Mouse (Mus musculus) C2C12 (cell line): Measurements from ENCODE around the gene Actr3.

Experiments
- CEBPB ChIP-seq: IDR thresholded peaks from one replicate; pipeline ENCODE4 v1.6.1; 2011; ENCODE audit warnings: low read depth, mild to moderate bottlenecking, control low read depth, moderate library complexity
- CTCF ChIP-seq: IDR thresholded peaks from one replicate; pipeline ENCODE4 v1.5.1; 2011; ENCODE audit not compliant: control insufficient read depth, insufficient read depth, insufficient read length
- MAX ChIP-seq: IDR thresholded peaks from one replicate; pipeline ENCODE4 v1.6.1; 2011; ENCODE audit warnings: mild to moderate bottlenecking, control low read depth
- MYOG ChIP-seq: IDR thresholded peaks from one replicate; pipeline ENCODE4 v1.6.1; 2011; ENCODE audit not compliant: control insufficient read depth, insufficient read length; ENCODE audit errors: extremely low read depth
- USF1 ChIP-seq: IDR thresholded peaks from one replicate; pipeline ENCODE4 v1.6.1; 2011; ENCODE audit warnings: low read depth, mild to moderate bottlenecking, control low read depth, moderate library complexity

- no peak for TF ChIP-seq MYOG
- no peak for TF ChIP-seq CEBPB
- TF ChIP-seq CTCF = no peak
- TF ChIP-seq MAX = no peak
- TF ChIP-seq USF1 = no peak
Measured at GRCm38 (mm10) chr1:125407220-125407619, 28.3 kb downstream of the Actr3 start.
